Mouse (Mus musculus): Measurements from ENCODE around the gene Myo1e. TPM values are rescaled to one million over a fixed set of nuclear protein-coding genes. Genes with fewer than 3 reads are reported as not detected.

Gene Myo1e
- polyA plus RNA-seq, 1 experiment: 4.6 TPM

GRCm38 (mm10) chr9:70328193-70328841 is 121.2 kb downstream of the Myo1e start:
- TF ChIP-seq CTCF (IDR thresholded peaks at IDR 0.05; ENCODE audit: borderline replicate concordance, extremely low read depth, insufficient read depth, insufficient read length) (no peak), POLR2A (IDR thresholded peaks at IDR 0.05; ENCODE audit: borderline replicate concordance, extremely low read depth, insufficient read depth, insufficient read length, poor library complexity, severe bottlenecking) (no peak)
- DNase-seq (ENCODE audit: low read depth): no peak

GRCm38 (mm10) chr9:70331727-70332335 is 124.7 kb downstream of the Myo1e start:
- DNase-seq (ENCODE audit: low read depth): no peak
- TF ChIP-seq CTCF (IDR thresholded peaks at IDR 0.05; ENCODE audit: borderline replicate concordance, extremely low read depth, insufficient read depth, insufficient read length) (no peak), POLR2A (IDR thresholded peaks at IDR 0.05; ENCODE audit: borderline replicate concordance, extremely low read depth, insufficient read depth, insufficient read length, poor library complexity, severe bottlenecking) (no peak)

GRCm38 (mm10) chr9:70338391-70338790 is 131.2 kb downstream of the Myo1e start:
- TF ChIP-seq CTCF (IDR thresholded peaks at IDR 0.05; ENCODE audit: borderline replicate concordance, extremely low read depth, insufficient read depth, insufficient read length): no peak
- no peak for TF ChIP-seq POLR2A (IDR thresholded peaks at IDR 0.05; ENCODE audit: borderline replicate concordance, extremely low read depth, insufficient read depth, insufficient read length, poor library complexity, severe bottlenecking)
- DNase-seq (ENCODE audit: low read depth): no peak

- TF ChIP-seq POLR2A (IDR thresholded peaks at IDR 0.05; ENCODE audit: borderline replicate concordance, extremely low read depth, insufficient read depth, insufficient read length, poor library complexity, severe bottlenecking): no peak
- no peak for TF ChIP-seq CTCF (IDR thresholded peaks at IDR 0.05; ENCODE audit: borderline replicate concordance, extremely low read depth, insufficient read depth, insufficient read length)
- peak; percentile 36 for DNase-seq (ENCODE audit: low read depth)
These were observed 131.7 kb downstream of the Myo1e start for GRCm38 (mm10) chr9:70338894-70339293.

- no peak for DNase-seq (ENCODE audit: low read depth)
- no peak for TF ChIP-seq CTCF (IDR thresholded peaks at IDR 0.05; ENCODE audit: borderline replicate concordance, extremely low read depth, insufficient read depth, insufficient read length)
- no peak for TF ChIP-seq POLR2A (IDR thresholded peaks at IDR 0.05; ENCODE audit: borderline replicate concordance, extremely low read depth, insufficient read depth, insufficient read length, poor library complexity, severe bottlenecking)
These were observed 142.1 kb downstream of the Myo1e start for GRCm38 (mm10) chr9:70349274-70349673.

- DNase-seq (ENCODE audit: low read depth): peak; percentile 44
These were observed 144.6 kb downstream of the Myo1e start for GRCm38 (mm10) chr9:70351570-70352277.

GRCm38 (mm10) chr9:70356254-70356653 is 149.1 kb downstream of the Myo1e start:
- TF ChIP-seq POLR2A (IDR thresholded peaks at IDR 0.05; ENCODE audit: borderline replicate concordance, extremely low read depth, insufficient read depth, insufficient read length, poor library complexity, severe bottlenecking) (no peak), CTCF (IDR thresholded peaks at IDR 0.05; ENCODE audit: borderline replicate concordance, extremely low read depth, insufficient read depth, insufficient read length) (no peak)
- DNase-seq (ENCODE audit: low read depth): no peak

More at GRCm38 (mm10) chr9:70351570-70352277, 144.6 kb downstream of the Myo1e start:
- TF ChIP-seq CTCF (IDR thresholded peaks at IDR 0.05; ENCODE audit: borderline replicate concordance, extremely low read depth, insufficient read depth, insufficient read length) (no peak), POLR2A (IDR thresholded peaks at IDR 0.05; ENCODE audit: borderline replicate concordance, extremely low read depth, insufficient read depth, insufficient read length, poor library complexity, severe bottlenecking) (no peak)

GRCm38 (mm10) chr9:70359402-70360131 is 152.4 kb downstream of the Myo1e start:
- TF ChIP-seq CTCF (IDR thresholded peaks at IDR 0.05; ENCODE audit: borderline replicate concordance, extremely low read depth, insufficient read depth, insufficient read length) (no peak), POLR2A (IDR thresholded peaks at IDR 0.05; ENCODE audit: borderline replicate concordance, extremely low read depth, insufficient read depth, insufficient read length, poor library complexity, severe bottlenecking) (no peak)
- no peak for DNase-seq (ENCODE audit: low read depth)

GRCm38 (mm10) chr9:70364741-70365140 is 157.6 kb downstream of the Myo1e start:
- TF ChIP-seq CTCF (IDR thresholded peaks at IDR 0.05; ENCODE audit: borderline replicate concordance, extremely low read depth, insufficient read depth, insufficient read length) (no peak), POLR2A (IDR thresholded peaks at IDR 0.05; ENCODE audit: borderline replicate concordance, extremely low read depth, insufficient read depth, insufficient read length, poor library complexity, severe bottlenecking) (no peak)
- DNase-seq (ENCODE audit: low read depth): no peak

- DNase-seq (ENCODE audit: low read depth): no peak
- no peak for TF ChIP-seq CTCF (IDR thresholded peaks at IDR 0.05; ENCODE audit: borderline replicate concordance, extremely low read depth, insufficient read depth, insufficient read length)
- TF ChIP-seq POLR2A (IDR thresholded peaks at IDR 0.05; ENCODE audit: borderline replicate concordance, extremely low read depth, insufficient read depth, insufficient read length, poor library complexity, severe bottlenecking): no peak
These were observed 158.8 kb downstream of the Myo1e start for GRCm38 (mm10) chr9:70365915-70366314.

GRCm38 (mm10) chr9:70366898-70367297 is 159.7 kb downstream of the Myo1e start:
- no peak for DNase-seq (ENCODE audit: low read depth)
- TF ChIP-seq POLR2A (IDR thresholded peaks at IDR 0.05; ENCODE audit: borderline replicate concordance, extremely low read depth, insufficient read depth, insufficient read length, poor library complexity, severe bottlenecking) (no peak), CTCF (IDR thresholded peaks at IDR 0.05; ENCODE audit: borderline replicate concordance, extremely low read depth, insufficient read depth, insufficient read length) (no peak)
